Comparison of ENCODE assay signal across 8 mouse cellular contexts in the genomic region with DNA sequence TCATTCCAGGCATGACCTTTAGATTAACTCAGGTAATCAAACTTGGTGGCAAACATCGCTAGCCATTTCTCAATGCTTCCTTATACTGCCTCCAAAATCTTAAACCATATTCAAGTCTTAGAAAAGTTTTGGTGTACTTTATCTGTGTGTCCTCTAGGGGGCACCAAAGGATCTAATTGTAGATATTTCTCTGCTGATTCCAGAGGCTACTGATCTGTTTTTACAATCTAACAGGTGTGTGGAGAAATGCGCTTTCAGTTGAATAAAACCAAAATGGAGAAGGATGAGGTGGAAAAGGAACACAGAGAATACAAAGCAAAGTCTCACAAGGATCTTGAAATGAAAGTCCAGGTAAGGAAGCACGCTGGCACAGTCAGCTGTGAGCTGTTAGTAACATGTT.
DNase-seq lines count a peak whose midpoint lies in the region; ATAC-seq and TF ChIP-seq lines count a peak whose summit lies in the region.
"Had no signal": no experiment of that assay in that cellular context is flagged by ENCODE, and none has a peak within 500 bp of the region (broad histone marks: within the 10 kb centered on the region; RNA-seq: fewer than 3 reads in every experiment).

No protein-coding gene starts in this region.

- peak; percentile 74 for ATAC-seq in common myeloid progenitor, adult 5-6 weeks (replicated peaks; ENCODE audit: low read depth, poor library complexity, severe bottlenecking)

- no peaks in the 10 kb centered on the region for H3K36me3 ChIP-seq in E14TG2a.4 (ENCODE audit: insufficient read depth, low read length)
- no peaks in the 10 kb centered on the region for H3K36me3 ChIP-seq in splenic B cell, adult 2 months (ENCODE audit: control insufficient read depth, insufficient read depth, low read length, poor library complexity, severe bottlenecking)
- H3K36me3 ChIP-seq: lung, embryonic 15.5 days had no signal

- peak; percentile 61 for TF ChIP-seq CTCF in E14TG2a.4 (conservative IDR thresholded peaks at IDR 0.05; ENCODE audit: low read length)

- peaks cover 10% of the 10 kb centered on the region for H3K4me1 ChIP-seq in E14TG2a.4 (replicated peaks; ENCODE audit: low read depth, low read length)
- H3K4me1 ChIP-seq: lung, embryonic 15.5 days had no signal

- H3K4me3 ChIP-seq in E14TG2a.4 (replicated peaks; ENCODE audit: low read length): no peak overlapping the region
- H3K4me3 ChIP-seq: lung, embryonic 15.5 days had no signal

- DNase-seq in kidney, postnatal 10 days: peak; percentile 27
- no peak for DNase-seq in kidney, postnatal 4 days
- peak; percentile 68 for DNase-seq in A20 (ENCODE audit: low read depth, low spot score)
- peak; percentile 30 for DNase-seq in layer of hippocampus, adult 9-11 months
- peak; percentile 72 for DNase-seq in splenic B cell, adult 2 months (ENCODE audit: low read depth, low spot score)

- no peaks in the 10 kb centered on the region for H3K27me3 ChIP-seq in E14TG2a.4 (ENCODE audit: insufficient read depth, low read length)
- H3K27me3 ChIP-seq in splenic B cell, adult 2 months (ENCODE audit: control insufficient read depth, insufficient read depth, low read length, poor library complexity, severe bottlenecking): no peaks in the 10 kb centered on the region; the same call in 1 of the 2 replicates
- H3K27me3 ChIP-seq: lung, embryonic 15.5 days had no signal

- no peaks in the 10 kb centered on the region for H3K9me3 ChIP-seq in E14TG2a.4 (ENCODE audit: low read length)
- H3K9me3 ChIP-seq: lung, embryonic 15.5 days had no signal

Comparison
In these comparisons a context has a peak if more than half of its experiments do, and no peak if none do; other contexts are left out.
1. DNase-seq: peak in kidney, postnatal 10 days (single experiment), A20 (single experiment), layer of hippocampus, adult 9-11 months (single experiment) and splenic B cell, adult 2 months (single experiment); none in kidney, postnatal 4 days (0 of 2).